Mouse (Mus musculus) bone marrow macrophage, adult 2 months (primary cell): ENCODE measurements around the gene Arhgef9.

Source experiments
- CTCF ChIP-seq: IDR thresholded peaks from 2 replicates; pipeline ENCODE4 v1.5.1; 2012; ENCODE audit warnings: low read depth, mild to moderate bottlenecking, low read length, moderate library complexity
- POLR2A ChIP-seq: IDR thresholded peaks from 2 replicates; pipeline ENCODE4 v1.6.1; 2012; ENCODE audit warnings: mild to moderate bottlenecking, low read depth, low read length, borderline replicate concordance

DNA sequence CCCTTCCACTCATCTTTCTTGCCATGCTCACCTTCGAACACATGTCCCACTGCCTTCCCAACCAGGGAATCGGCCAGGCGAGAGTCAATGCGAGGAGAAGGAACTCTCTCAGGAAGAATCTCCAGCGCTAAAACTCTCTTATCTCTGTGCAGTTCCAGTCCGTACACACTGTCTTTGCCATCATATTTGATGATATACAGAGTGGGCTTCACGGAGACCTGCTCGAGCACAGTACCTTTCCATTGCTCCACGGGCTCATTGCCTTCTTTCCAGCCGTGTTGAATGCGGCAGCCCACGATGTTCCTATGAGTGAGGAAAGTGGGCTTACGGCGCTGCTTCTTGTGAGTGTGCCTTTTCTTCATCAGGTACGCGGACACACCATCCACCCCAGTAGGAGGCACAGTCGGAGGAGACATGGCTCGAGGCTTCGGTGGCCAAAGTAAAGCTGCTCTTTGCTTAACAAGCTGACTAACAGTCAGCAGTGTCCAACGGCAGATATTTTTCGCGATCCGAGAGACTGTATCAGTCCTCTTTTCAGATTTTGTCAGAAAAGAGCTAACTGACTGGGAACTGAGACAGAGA, 170.8 kb downstream of the Arhgef9 start:
- TF ChIP-seq CTCF (no peak), POLR2A (no peak)
